Comparison of ENCODE assay signal across 8 mouse cellular contexts in genomic region chr2:72477221-72477620, GRCm38 (mm10). TPM values are rescaled to one million over a fixed set of nuclear protein-coding genes. Genes with fewer than 3 reads are reported as not detected.
A peak's percentile ranks its signal among the peaks of the same experiment; 100 is the strongest.
DNase-seq lines count a peak whose midpoint lies in the region; ATAC-seq and TF ChIP-seq lines count a peak whose summit lies in the region.

No protein-coding gene starts in this region.

- peak overlapping the region; percentile 73 for H3K4me3 ChIP-seq in heart, embryonic 12.5 days
- H3K4me3 ChIP-seq in cortical plate, adult 2 months (ENCODE audit: insufficient read depth, low read length): peak overlapping the region; percentile 58; the same call in 1 of the 2 replicates
- peak overlapping the region; percentile 85 for H3K4me3 ChIP-seq in intestine, embryonic 15.5 days (replicated peaks)
- peak overlapping the region; percentile 54 for H3K4me3 ChIP-seq in macrophage (ENCODE audit: inconsistent target)

- peaks cover 31% of the 10 kb centered on the region for H3K36me3 ChIP-seq in heart, embryonic 12.5 days
- H3K36me3 ChIP-seq in intestine, embryonic 15.5 days: peaks cover 12% of the 10 kb centered on the region; the same call in 1 of the 2 replicates
- no peaks in the 10 kb centered on the region for H3K36me3 ChIP-seq in macrophage (ENCODE audit: inconsistent target)

- no peak for TF ChIP-seq POLR2A in cortical plate, adult 2 months (IDR thresholded peaks at IDR 0.05; ENCODE audit: extremely low read depth, insufficient read depth, low read length)

- no peak for ATAC-seq in heart, embryonic 12.5 days (ENCODE audit: insufficient number of reproducible peaks, low FRiP score)
- ATAC-seq in intestine, embryonic 15.5 days: no peak

- peak overlapping the region; percentile 80 for H3K9ac ChIP-seq in heart, embryonic 12.5 days
- peak overlapping the region; percentile 85 for H3K9ac ChIP-seq in intestine, embryonic 15.5 days

- no peaks in the 10 kb centered on the region for H3K9me3 ChIP-seq in heart, embryonic 12.5 days (replicated peaks)
- no peaks in the 10 kb centered on the region for H3K9me3 ChIP-seq in intestine, embryonic 15.5 days

- no peak for DNase-seq in heart, adult 18-20 months
- no peak for DNase-seq in layer of hippocampus, postnatal 36 days
- DNase-seq in spleen, adult 18-20 months: no peak
- no peak for DNase-seq in adrenal gland, adult 18-20 months (ENCODE audit: low spot score in 2 of 2)

- peak overlapping the region; percentile 81 for H3K4me2 ChIP-seq in heart, embryonic 12.5 days
- peak overlapping the region; percentile 68 for H3K4me2 ChIP-seq in intestine, embryonic 15.5 days (replicated peaks)

- 7% methylated on average over 11 of the region's 11 CpGs for WGBS in heart, embryonic 12.5 days
- 2% methylated on average over 11 of the region's 11 CpGs for WGBS in intestine, embryonic 15.5 days
- 10% methylated on average over 11 of the region's 11 CpGs for WGBS in macrophage (ENCODE audit: missing documents)

- H3K27me3 ChIP-seq in heart, embryonic 12.5 days (replicated peaks): no peaks in the 10 kb centered on the region
- H3K27me3 ChIP-seq in intestine, embryonic 15.5 days (replicated peaks): no peaks in the 10 kb centered on the region

- peaks cover 49% of the 10 kb centered on the region for H3K4me1 ChIP-seq in heart, embryonic 12.5 days (replicated peaks)
- no peaks in the 10 kb centered on the region for H3K4me1 ChIP-seq in cortical plate, adult 2 months (ENCODE audit: control insufficient read depth, insufficient read depth, low read length)
- H3K4me1 ChIP-seq in intestine, embryonic 15.5 days (replicated peaks): peaks cover 18% of the 10 kb centered on the region

- H3K79me2 ChIP-seq in macrophage (ENCODE audit: inconsistent target): peaks cover 42% of the 10 kb centered on the region

- TF ChIP-seq CTCF in cortical plate, adult 2 months (IDR thresholded peaks at IDR 0.05; ENCODE audit: extremely low read depth, insufficient read depth, low read length): no peak

- H3K27ac ChIP-seq in heart, embryonic 12.5 days (ENCODE audit: poor library complexity, severe bottlenecking): no peak overlapping the region
- H3K27ac ChIP-seq in cortical plate, adult 2 months (ENCODE audit: insufficient read depth, low read length): no peak overlapping the region
- H3K27ac ChIP-seq in intestine, embryonic 15.5 days: peak overlapping the region; percentile 91; the same call in 1 of the 2 replicates
- H3K27ac ChIP-seq in macrophage: no peak overlapping the region

RNA-seq across cellular contexts. Expression of gene Cdca7, which starts 1.3 kb away (rescaled TPM):
- 58.5 and 59.3 TPM in 2 replicates for polyA plus RNA-seq in heart, embryonic 12.5 days (2016; fragmentation: Nextera tagmentation; extraction: Ambion mirVana)
- total RNA-seq in heart, adult 18-20 months (2021): 1 to 10 TPM; 1.7 to 2.0 TPM
- polyA plus RNA-seq in cortical plate, adult 2 months (2012; rRNA removed): 5.9 and 6.1 TPM in 2 replicates
- 117 and 125 TPM in 2 replicates for polyA plus RNA-seq in intestine, embryonic 15.5 days (2015; fragmentation: Nextera tagmentation; extraction: Ambion mirVana)
- total RNA-seq in macrophage (2018; cell fraction: chromatin; rRNA removed): 1 to 10 TPM in 20 of 26 experiments, under 1 TPM in 5, not detected in 1; 0.37 to 6.9 (median 2.0) TPM
- 1 to 10 TPM in 24 of 26 experiments, under 1 TPM in 2; 0.48 to 5.5 (median 2.5) TPM for total RNA-seq in macrophage (2018; cell fraction: cytosol; rRNA removed)
- total RNA-seq in macrophage (2018; cell fraction: nucleus; rRNA removed): 10 to 100 TPM in 1 of 26 experiments, 1 to 10 TPM in 22, under 1 TPM in 3; 0.53 to 37.8 (median 2.1) TPM
- polyA plus RNA-seq in macrophage (2018): 2.8 to 28.1 TPM (median 5.1 TPM) in 3 replicates
- total RNA-seq in layer of hippocampus, postnatal 36 days (2021): 1 to 10 TPM; 6.3 to 6.7 TPM
- total RNA-seq in adrenal gland, adult 18-20 months (2021): 1 to 10 TPM; 2.0 to 2.8 TPM
